Mouse (Mus musculus) ES-E14 (cell line): Measurements from ENCODE around the gene Gm28051. TPM values are rescaled to one million over a fixed set of nuclear protein-coding genes. Genes with fewer than 3 reads are reported as not detected.

Experiments used
- DNase-seq: peaks from one replicate; pipeline ENCODE4 v3.0.0-alpha.2; 2013; ENCODE audit warnings: low read depth, low spot score
- H3K27ac ChIP-seq: 2 replicates; pipeline ENCODE4 v1.5.1; 2012; ENCODE audit warnings: low read depth, mild to moderate bottlenecking, low read length, moderate library complexity, mixed read lengths; ENCODE audit not compliant: poor library complexity, insufficient read depth, severe bottlenecking
- H3K36me3 ChIP-seq: 2 replicates; pipeline ENCODE4 v1.6.1; 2012; ENCODE audit warnings: mild to moderate bottlenecking, low read length, moderate library complexity, mixed read lengths; ENCODE audit not compliant: control insufficient read depth, poor library complexity, insufficient read depth, severe bottlenecking
- H3K4me1 ChIP-seq, 2 experiments: fragments of 150-350 bp in 1 of 2; sonication (generic) in 1 of 2; 2 replicates each; pipeline ENCODE4 v1.6.1; 2012; ENCODE audit warnings: low read length in 2 of 2, mild to moderate bottlenecking in 1 of 2, mixed read lengths in 1 of 2; ENCODE audit not compliant: control insufficient read depth in 2 of 2, insufficient read depth in 2 of 2, poor library complexity in 1 of 2
- H3K4me3 ChIP-seq, 2 experiments: fragments of 150-350 bp in 1 of 2; sonication (generic) in 1 of 2; 2 replicates each; pipeline ENCODE4 v1.5.1; 2012; ENCODE audit warnings: low read length in 2 of 2, low read depth in 1 of 2, mild to moderate bottlenecking in 1 of 2, mixed read lengths in 1 of 2; ENCODE audit not compliant: insufficient read depth in 1 of 2, poor library complexity in 1 of 2, severe bottlenecking in 1 of 2
- H3K9ac ChIP-seq: 2 replicates; pipeline ENCODE4 v1.6.1; 2012; ENCODE audit warnings: low read depth, mild to moderate bottlenecking, low read length, mixed read lengths; ENCODE audit not compliant: poor library complexity, insufficient read depth, severe bottlenecking
- H3K9me3 ChIP-seq: fragments of 150-350 bp; sonication (generic); 2 replicates; pipeline ENCODE4 v1.6.1; 2012; ENCODE audit warnings: low read depth, mild to moderate bottlenecking, low read length; ENCODE audit not compliant: control insufficient read depth, insufficient read depth
- CHD2 ChIP-seq: IDR thresholded peaks from 2 replicates; pipeline ENCODE4 v1.6.1; 2014; ENCODE audit warnings: mild to moderate bottlenecking, low read depth, low read length, inconsistent platforms
- HCFC1 ChIP-seq: IDR thresholded peaks from 2 replicates; pipeline ENCODE4 v1.6.1; 2012; ENCODE audit warnings: low read length, inconsistent platforms, borderline replicate concordance; ENCODE audit not compliant: insufficient read depth
- MAFK ChIP-seq: IDR thresholded peaks from 2 replicates; pipeline ENCODE4 v1.6.1; 2014; ENCODE audit warnings: mild to moderate bottlenecking, low read depth, low read length, inconsistent platforms; ENCODE audit not compliant: insufficient read depth
- ZC3H11A ChIP-seq: IDR thresholded peaks from 2 replicates; pipeline ENCODE4 v1.6.1; 2012; ENCODE audit warnings: low read depth, mild to moderate bottlenecking, inconsistent platforms, low read length, borderline replicate concordance
- ZNF384 ChIP-seq: IDR thresholded peaks from 2 replicates; pipeline ENCODE4 v1.6.1; 2012; ENCODE audit warnings: low read depth, low read length, inconsistent platforms
- in situ Hi-C, 2 experiments: fragments of 600-800 bp; cut with MboI; formaldehyde crosslinking; loops; one replicate each; pipeline ENCODE4 v1.15.1; 2025; ENCODE audit warnings: low sequenced_read_pairs in 2 of 2, inconsistent platforms in 1 of 2; ENCODE audit not compliant: unreplicated experiment in 2 of 2
- total RNA-seq: library from RNA; depleted of rRNA; stranded (reverse); fragments of 300-350 nt; gene quantifications from 2 replicates; pipeline ENCODE4 v1.2.3, GENCODE M21; 2012; rRNA removed

Gene Gm28051
- not detected in 2 replicates for total RNA-seq

GRCm38 (mm10) chr12:102757689-102758402 is at the start of gene Gm28051, which contains the start of the genes Gon7 and Ubr7:
Gene Gm28051 (minus strand): TSS chr12:102757765.
Gene Gon7 (minus strand): TSS chr12:102757803.
Gene Ubr7 (plus strand): TSS chr12:102757967.
- peak within 1 kb of the TSS; percentile 92 for H3K27ac ChIP-seq
- peaks cover 9% of the 10 kb centered on the region; the same call in 1 of the 2 replicates for H3K36me3 ChIP-seq
- H3K4me1 ChIP-seq: 0 out of 4 replicates have a peak, but pooled peaks cover 0 to 4% of the 10 kb centered on the region in 2 experiments
- peak within 1 kb of the TSS; percentile 95 for H3K9ac ChIP-seq
- in situ Hi-C loops: loop anchor here in 1 of 2 experiments (25.0 kb wide), 1 partner anchor 771 kb away; the partner anchor contains the start of gene Cpsf2
- TF ChIP-seq HCFC1 (peak; percentile 12; the same call in 1 of the 2 replicates), CHD2 (no peak), ZNF384 (no peak)
- H3K9me3 ChIP-seq: no peaks in the 10 kb centered on the region
- DNase-seq: peak; percentile 96
- peak within 1 kb of the TSS; percentile 91 to 97 for H3K4me3 ChIP-seq

DNA sequence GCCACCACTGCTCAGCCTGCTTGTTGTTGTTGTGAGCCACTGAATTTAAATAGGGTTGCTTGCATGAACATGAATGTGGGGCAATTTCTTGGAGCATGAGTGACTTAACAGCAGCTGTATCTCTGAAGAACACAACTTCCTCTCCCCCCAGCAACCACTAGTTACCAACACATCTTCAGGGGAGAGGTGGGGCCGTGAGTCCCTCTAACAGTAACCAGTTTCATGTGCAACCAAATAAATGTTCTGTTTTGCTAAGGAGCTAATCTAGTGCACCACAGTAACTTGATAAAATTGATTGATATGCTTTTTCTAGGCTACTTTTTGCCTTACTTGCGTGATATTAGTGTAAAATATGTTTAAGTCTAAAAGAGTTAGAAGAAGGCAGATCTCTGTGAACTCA is 42.0 kb upstream of the Gm28051 start:
- no peak overlapping the region for H3K27ac ChIP-seq
- H3K4me1 ChIP-seq: no peaks in the 10 kb centered on the region
- no peak overlapping the region for H3K4me3 ChIP-seq
- H3K36me3 ChIP-seq: no peaks in the 10 kb centered on the region
- no peak overlapping the region for H3K9ac ChIP-seq
- no peak for TF ChIP-seq CHD2
- no peaks in the 10 kb centered on the region for H3K9me3 ChIP-seq
- no peak for DNase-seq
- in situ Hi-C loops: no loop called here

DNA sequence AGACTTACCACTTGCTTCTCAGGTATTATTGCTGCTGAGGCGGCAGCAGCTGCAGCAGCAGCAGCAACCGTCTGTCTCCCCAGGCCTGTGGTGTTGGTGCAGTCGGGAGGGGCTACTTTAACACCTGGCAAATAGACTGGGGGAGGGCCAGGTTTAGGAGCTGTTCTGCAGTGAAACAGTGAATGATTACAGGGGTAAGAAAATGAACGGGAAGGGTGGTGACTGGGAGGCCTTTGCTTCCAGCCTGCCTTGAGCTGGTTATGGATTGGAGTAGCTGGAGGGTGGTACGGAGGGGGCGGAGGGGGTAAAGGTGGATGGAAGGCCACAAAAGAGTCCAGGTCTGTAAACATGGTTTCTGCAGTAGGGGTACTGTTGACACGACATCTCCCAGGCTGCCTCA is 30.4 kb upstream of the Gm28051 start:
- H3K4me3 ChIP-seq: no peak overlapping the region
- H3K9me3 ChIP-seq: no peaks in the 10 kb centered on the region
- in situ Hi-C loops: no loop called here
- H3K4me1 ChIP-seq: peaks cover 0 to 6% of the 10 kb centered on the region in 2 experiments; a peak in 1 of 4 replicates
- no peak for DNase-seq
- H3K27ac ChIP-seq: no peak overlapping the region
- peaks cover 24% of the 10 kb centered on the region for H3K36me3 ChIP-seq
- TF ChIP-seq MAFK (no peak), ZC3H11A (no peak), ZNF384 (no peak), CHD2 (no peak), HCFC1 (no peak)
- no peak overlapping the region for H3K9ac ChIP-seq

DNA sequence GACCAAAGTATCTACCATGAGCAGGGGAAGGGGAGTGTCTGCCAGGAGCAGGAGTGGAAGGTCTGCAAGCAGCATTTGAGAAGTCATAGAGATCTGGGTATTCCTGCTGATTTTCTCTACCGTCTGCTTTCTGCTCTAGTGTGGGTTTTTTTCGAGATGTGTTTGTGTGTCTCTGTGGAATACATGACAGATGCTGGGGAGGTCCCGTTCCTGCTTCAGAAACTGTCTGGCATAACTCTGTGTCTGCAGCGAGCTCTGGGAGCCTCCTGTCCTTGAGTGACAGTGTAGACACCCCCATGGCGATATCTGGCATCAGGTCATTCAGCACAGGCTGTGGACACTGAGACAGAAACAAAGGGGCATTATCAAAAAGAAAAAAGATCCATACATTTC is 28.0 kb upstream of the Gm28051 start:
- Histone ChIP-seq H3K9ac (no peak overlapping the region), H3K4me1 (peaks cover 0 to 6% of the 10 kb centered on the region in 2 experiments; a peak in 1 of 4 replicates), H3K4me3 (no peak overlapping the region), H3K27ac (no peak overlapping the region), H3K9me3 (no peaks in the 10 kb centered on the region), H3K36me3 (peaks cover 23% of the 10 kb centered on the region)
- no peak for DNase-seq
- in situ Hi-C loops: no loop called here
- TF ChIP-seq ZNF384: no peak
- no peak for TF ChIP-seq HCFC1
